Mouse (Mus musculus): ENCODE results near the gene Olfr353. TPM values are rescaled to one million over a fixed set of nuclear protein-coding genes. Genes with fewer than 3 reads are reported as not detected.

Gene Olfr353
- polyA plus RNA-seq (2014; fragmentation: Nextera tagmentation; extraction: Ambion mirVana), result not detected in 2 replicates

DNA sequence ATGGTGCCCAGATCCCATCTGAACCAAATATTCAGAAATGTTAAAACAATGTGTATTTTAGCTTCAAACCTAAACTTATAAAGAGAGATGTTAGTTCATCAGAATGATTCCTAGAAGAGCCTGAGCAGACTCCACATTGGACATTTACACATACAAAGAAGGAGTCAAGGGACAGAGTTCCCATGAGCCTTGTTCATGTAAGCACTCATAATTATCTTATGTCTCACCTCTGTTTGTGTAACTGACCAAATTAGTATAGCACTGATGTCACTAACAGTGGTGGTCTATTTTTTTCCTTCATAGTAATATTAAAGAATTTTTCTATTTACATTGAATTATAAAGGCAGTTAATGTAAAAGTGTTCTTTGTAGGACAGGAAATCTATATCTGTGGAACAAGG lies at the start of gene Olfr353:
TSS of gene Olfr353 (minus strand) at position 101 of the 400 bp plus-strand sequence.
- H3K9me3 ChIP-seq (ENCODE audit: control insufficient read depth, low read length), result no peaks in the 10 kb centered on the region; the same call in 1 of the 2 replicates
- H3K4me1 ChIP-seq (ENCODE audit: control insufficient read depth, insufficient read depth, low read length), result no peaks in the 10 kb centered on the region
- no peak within 1 kb of the TSS for H3K27ac ChIP-seq (ENCODE audit: low read depth, low read length)
- H3K27me3 ChIP-seq (ENCODE audit: control insufficient read depth, insufficient read depth, low read length), result no peaks in the 10 kb centered on the region
- no peak within 1 kb of the TSS for H3K9ac ChIP-seq (replicated peaks; ENCODE audit: low read depth, low read length)
- no peaks in the 10 kb centered on the region for H3K36me3 ChIP-seq (ENCODE audit: control insufficient read depth, insufficient read depth, low read length)
- no peak within 1 kb of the TSS for H3K4me3 ChIP-seq (ENCODE audit: low read depth, low read length)
- ATAC-seq (ENCODE audit: low read depth), result no peak
- H3K4me2 ChIP-seq (ENCODE audit: low read depth, low read length), result no peak within 1 kb of the TSS

- 0 out of 2 replicates have a peak, but pooled peaks cover 3% of the 10 kb centered on the region for H3K9me3 ChIP-seq (ENCODE audit: control insufficient read depth, low read length)
- no peak within 1 kb of the TSS for H3K27ac ChIP-seq (ENCODE audit: low read depth, low read length)
- H3K4me1 ChIP-seq (ENCODE audit: control insufficient read depth, insufficient read depth, low read length), result no peaks in the 10 kb centered on the region
- H3K4me2 ChIP-seq (ENCODE audit: low read depth, low read length), result no peak within 1 kb of the TSS
- ATAC-seq (ENCODE audit: low read depth), result no peak
- no peak within 1 kb of the TSS for H3K9ac ChIP-seq (replicated peaks; ENCODE audit: low read depth, low read length)
- no peak within 1 kb of the TSS for H3K4me3 ChIP-seq (ENCODE audit: low read depth, low read length)
- WGBS, result 86% methylated on average over 2 of the region's 2 CpGs
- H3K36me3 ChIP-seq (ENCODE audit: control insufficient read depth, insufficient read depth, low read length), result no peaks in the 10 kb centered on the region
- no peaks in the 10 kb centered on the region for H3K27me3 ChIP-seq (ENCODE audit: control insufficient read depth, insufficient read depth, low read length)
Observed at GRCm38 (mm10) chr2:36936821-36937220, 44.1 kb upstream of the Olfr353 start, which contains the start of gene Olfr356. Gene Olfr356, plus strand, starts transcription at chr2:36937121.

DNA sequence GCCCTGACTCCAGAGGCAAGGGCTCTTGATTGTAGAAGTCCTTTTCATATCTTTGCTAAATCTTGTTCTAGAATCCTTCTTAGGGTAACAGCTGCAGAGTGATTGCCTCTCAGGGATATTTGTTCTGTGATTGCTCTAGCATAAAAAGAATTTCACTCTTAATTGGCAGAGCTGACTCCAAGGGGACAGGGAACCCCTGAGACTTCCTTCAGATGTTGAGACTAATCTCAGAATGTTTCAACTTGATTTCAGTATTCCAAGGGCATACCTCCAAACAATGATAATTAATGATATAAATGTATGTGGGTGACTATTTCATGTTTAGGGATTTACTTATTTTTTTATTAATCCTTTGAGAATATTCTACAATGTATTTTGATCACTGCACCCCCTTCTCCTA lies 36.1 kb upstream of the Olfr353 start, which contains the start of gene Olfr355:
TSS of gene Olfr355 (minus strand) at position 101 of the 400 bp plus-strand sequence.
- no peaks in the 10 kb centered on the region for H3K36me3 ChIP-seq (ENCODE audit: control insufficient read depth, insufficient read depth, low read length)
- no peak within 1 kb of the TSS for H3K4me3 ChIP-seq (ENCODE audit: low read depth, low read length)
- no peak within 1 kb of the TSS for H3K4me2 ChIP-seq (ENCODE audit: low read depth, low read length)
- H3K27me3 ChIP-seq (ENCODE audit: control insufficient read depth, insufficient read depth, low read length), result no peaks in the 10 kb centered on the region
- no peaks in the 10 kb centered on the region for H3K9me3 ChIP-seq (ENCODE audit: control insufficient read depth, low read length)
- no peak for ATAC-seq (ENCODE audit: low read depth)
- no peak within 1 kb of the TSS for H3K27ac ChIP-seq (ENCODE audit: low read depth, low read length)
- no peaks in the 10 kb centered on the region for H3K4me1 ChIP-seq (ENCODE audit: control insufficient read depth, insufficient read depth, low read length)
- no peak within 1 kb of the TSS for H3K9ac ChIP-seq (replicated peaks; ENCODE audit: low read depth, low read length)

- H3K27me3 ChIP-seq (ENCODE audit: control insufficient read depth, insufficient read depth, low read length), result no peaks in the 10 kb centered on the region
- no peak within 1 kb of the TSS for H3K27ac ChIP-seq (ENCODE audit: low read depth, low read length)
- H3K4me3 ChIP-seq (ENCODE audit: low read depth, low read length), result no peak within 1 kb of the TSS
- H3K36me3 ChIP-seq (ENCODE audit: control insufficient read depth, insufficient read depth, low read length), result no peaks in the 10 kb centered on the region
- H3K4me2 ChIP-seq (ENCODE audit: low read depth, low read length), result no peak within 1 kb of the TSS
- no peak for ATAC-seq (ENCODE audit: low read depth)
- H3K4me1 ChIP-seq (ENCODE audit: control insufficient read depth, insufficient read depth, low read length), result no peaks in the 10 kb centered on the region
- H3K9me3 ChIP-seq (ENCODE audit: control insufficient read depth, low read length), result no peaks in the 10 kb centered on the region; the same call in 1 of the 2 replicates
- no peak within 1 kb of the TSS for H3K9ac ChIP-seq (replicated peaks; ENCODE audit: low read depth, low read length)
Observed at GRCm38 (mm10) chr2:36905380-36905779, 12.6 kb upstream of the Olfr353 start, which contains the start of gene Olfr354. Gene Olfr354, plus strand, starts transcription at chr2:36905680.

DNA sequence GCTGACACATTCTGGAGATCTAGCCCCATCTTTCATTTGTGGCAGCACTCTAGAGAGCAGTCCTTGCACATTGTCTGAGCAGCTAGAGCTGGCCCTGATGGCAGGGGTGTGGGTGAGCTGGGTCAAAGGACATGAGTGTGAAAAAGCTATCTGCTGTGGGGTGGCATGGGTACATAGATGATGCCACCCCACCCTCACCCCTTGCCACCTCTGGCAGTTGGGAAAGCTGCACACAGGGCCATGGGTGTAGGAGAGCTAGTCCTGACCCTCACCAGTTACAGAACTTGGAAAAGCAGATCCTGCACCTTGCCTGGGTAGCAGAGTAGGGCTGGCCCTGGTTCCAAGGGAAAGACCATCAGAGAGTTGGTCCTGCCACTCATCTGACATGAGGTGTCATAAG lies 4.4 kb upstream of the Olfr353 start:
- no peak for ATAC-seq (ENCODE audit: low read depth)
- Histone ChIP-seq H3K36me3 (ENCODE audit: control insufficient read depth, insufficient read depth, low read length) (no peaks in the 10 kb centered on the region), H3K27ac (ENCODE audit: low read depth, low read length) (no peak overlapping the region), H3K9me3 (ENCODE audit: control insufficient read depth, low read length) (no peaks in the 10 kb centered on the region), H3K9ac (replicated peaks; ENCODE audit: low read depth, low read length) (no peak overlapping the region), H3K27me3 (ENCODE audit: control insufficient read depth, insufficient read depth, low read length) (no peaks in the 10 kb centered on the region), H3K4me1 (ENCODE audit: control insufficient read depth, insufficient read depth, low read length) (no peaks in the 10 kb centered on the region), H3K4me3 (ENCODE audit: low read depth, low read length) (no peak overlapping the region), H3K4me2 (ENCODE audit: low read depth, low read length) (no peak overlapping the region)

DNA sequence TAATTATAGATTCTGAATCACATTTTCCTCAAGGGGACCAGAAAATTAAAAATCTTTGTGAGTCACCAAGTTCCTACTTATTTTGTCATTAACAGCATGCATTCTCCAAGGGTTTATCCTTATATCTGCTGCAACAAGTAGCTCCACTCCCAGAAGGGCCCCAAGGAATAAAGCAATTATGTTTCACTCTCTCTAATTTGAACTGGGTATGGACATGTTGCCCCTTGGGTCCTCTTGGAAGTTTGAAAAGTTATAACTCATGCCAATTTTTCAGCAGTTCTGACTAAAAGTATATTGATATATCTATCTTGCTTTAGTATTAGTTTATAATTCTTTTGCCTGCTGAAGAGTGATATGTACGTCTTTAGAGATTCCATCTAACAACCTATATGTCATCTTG lies 24.6 kb downstream of the Olfr353 start, which contains the start of gene Olfr352:
TSS of gene Olfr352 (plus strand) at position 301 of the 400 bp plus-strand sequence.
- no peak for ATAC-seq (ENCODE audit: low read depth)
- Histone ChIP-seq H3K36me3 (ENCODE audit: control insufficient read depth, insufficient read depth, low read length) (no peaks in the 10 kb centered on the region), H3K4me2 (ENCODE audit: low read depth, low read length) (no peak within 1 kb of the TSS), H3K9ac (replicated peaks; ENCODE audit: low read depth, low read length) (no peak within 1 kb of the TSS), H3K4me1 (ENCODE audit: control insufficient read depth, insufficient read depth, low read length) (no peaks in the 10 kb centered on the region), H3K4me3 (ENCODE audit: low read depth, low read length) (no peak within 1 kb of the TSS), H3K9me3 (ENCODE audit: control insufficient read depth, low read length) (no peaks in the 10 kb centered on the region; the same call in 1 of the 2 replicates), H3K27ac (ENCODE audit: low read depth, low read length) (no peak within 1 kb of the TSS), H3K27me3 (ENCODE audit: control insufficient read depth, insufficient read depth, low read length) (no peaks in the 10 kb centered on the region)
- 92% methylated on average over 1 of the region's 1 CpGs for WGBS

- Histone ChIP-seq H3K36me3 (ENCODE audit: control insufficient read depth, insufficient read depth, low read length) (no peaks in the 10 kb centered on the region), H3K9me3 (ENCODE audit: control insufficient read depth, low read length) (no peaks in the 10 kb centered on the region; the same call in 1 of the 2 replicates), H3K4me2 (ENCODE audit: low read depth, low read length) (no peak within 1 kb of the TSS), H3K4me1 (ENCODE audit: control insufficient read depth, insufficient read depth, low read length) (no peaks in the 10 kb centered on the region), H3K4me3 (ENCODE audit: low read depth, low read length) (no peak within 1 kb of the TSS), H3K27me3 (ENCODE audit: control insufficient read depth, insufficient read depth, low read length) (no peaks in the 10 kb centered on the region), H3K9ac (replicated peaks; ENCODE audit: low read depth, low read length) (no peak within 1 kb of the TSS), H3K27ac (ENCODE audit: low read depth, low read length) (no peak within 1 kb of the TSS)
- no peak for ATAC-seq (ENCODE audit: low read depth)
- 91% methylated on average over 1 of the region's 1 CpGs for WGBS
Observed at GRCm38 (mm10) chr2:36862560-36862959, 30.2 kb downstream of the Olfr353 start, which contains the start of gene Olfr351. Gene Olfr351, minus strand, starts transcription at chr2:36862660.

DNA sequence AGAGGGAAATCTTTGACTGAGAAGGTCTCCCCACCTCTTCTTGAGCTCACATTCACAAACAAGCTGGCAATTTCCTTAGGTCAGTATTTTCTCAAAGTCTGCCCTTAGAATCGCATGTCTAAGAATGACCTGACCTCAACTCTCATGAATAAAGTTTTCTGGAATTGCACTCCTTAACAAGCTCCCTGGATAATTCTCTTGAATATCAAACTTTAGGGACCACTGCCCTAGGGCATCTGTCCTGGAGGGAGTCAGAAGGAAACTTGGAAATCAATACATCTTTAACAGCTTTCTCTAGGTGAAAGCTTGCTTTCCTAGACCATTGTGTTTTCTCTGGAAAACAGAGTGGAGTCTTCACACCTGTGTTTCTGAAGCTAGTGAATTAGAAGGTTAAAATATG lies 46.7 kb downstream of the Olfr353 start, which contains the start of gene Olfr350:
TSS of gene Olfr350 (plus strand) at position 301 of the 400 bp plus-strand sequence.
- WGBS, result 81% methylated on average over 1 of the region's 1 CpGs
- H3K9ac ChIP-seq (replicated peaks; ENCODE audit: low read depth, low read length), result no peak within 1 kb of the TSS
- ATAC-seq (ENCODE audit: low read depth), result no peak
- no peaks in the 10 kb centered on the region for H3K27me3 ChIP-seq (ENCODE audit: control insufficient read depth, insufficient read depth, low read length)
- H3K36me3 ChIP-seq (ENCODE audit: control insufficient read depth, insufficient read depth, low read length), result no peaks in the 10 kb centered on the region
- no peaks in the 10 kb centered on the region for H3K4me1 ChIP-seq (ENCODE audit: control insufficient read depth, insufficient read depth, low read length)
- H3K4me2 ChIP-seq (ENCODE audit: low read depth, low read length), result no peak within 1 kb of the TSS
- no peak within 1 kb of the TSS for H3K27ac ChIP-seq (ENCODE audit: low read depth, low read length)
- no peak within 1 kb of the TSS for H3K4me3 ChIP-seq (ENCODE audit: low read depth, low read length)
- peaks cover 4% of the 10 kb centered on the region; the same call in 1 of the 2 replicates for H3K9me3 ChIP-seq (ENCODE audit: control insufficient read depth, low read length)

All from neural tube, embryonic 14.5 days (tissue).